Mouse (Mus musculus): ENCODE measurements at regions not wholly inside any gene's neighbourhood (a gene's known extent, or its start where the extent isn't known, plus 50 kb on each side); places are given as distances from the start of the nearest gene placed in this dataset.

GRCm38 (mm10) chr11:71446641-71447040, 216.1 kb upstream of the Nlrp1b start:
- Histone ChIP-seq H3K36me3 (ENCODE audit: control insufficient read depth in 1 of 2, insufficient read depth in 2 of 2, low read length in 2 of 2) (no peaks in the 10 kb centered on the region), H3K4me3 (ENCODE audit: control insufficient read depth in 1 of 2, insufficient read depth in 1 of 2, low read depth in 2 of 2, low read length in 2 of 2) (no peak overlapping the region), H3K79me2 (ENCODE audit: control insufficient read depth, insufficient read depth, low read length, poor library complexity) (no peaks in the 10 kb centered on the region), H3K9ac (ENCODE audit: control insufficient read depth, low read depth, low read length, poor library complexity, severe bottlenecking) (no peak overlapping the region), H3K4me1 (ENCODE audit: control insufficient read depth in 1 of 2, insufficient read depth in 2 of 2, low read length in 2 of 2) (no peaks in the 10 kb centered on the region), H3K9me3 (replicated peaks; ENCODE audit: insufficient read depth, low read length) (no peaks in the 10 kb centered on the region), H3K27me3 (ENCODE audit: control insufficient read depth in 1 of 2, insufficient read depth in 2 of 2, low read length in 2 of 2) (no peaks in the 10 kb centered on the region), H3K27ac (ENCODE audit: control insufficient read depth, low read depth, low read length) (no peak overlapping the region)
- no peak for DNase-seq (ENCODE audit: low read depth, low spot score)
- no peak for TF ChIP-seq USF2 (IDR thresholded peaks at IDR 0.05; ENCODE audit: borderline replicate concordance in 1 of 2, insufficient read depth in 1 of 2, low read depth in 1 of 2, low read length in 2 of 2)
- no peak for TF ChIP-seq POLR2AphosphoS2 (IDR thresholded peaks at IDR 0.05; ENCODE audit: low read length)
- TF ChIP-seq NRF1 (IDR thresholded peaks at IDR 0.05; ENCODE audit: insufficient read depth, low read depth, low read length, poor library complexity, severe bottlenecking): no peak
- no peak for TF ChIP-seq SIN3A (IDR thresholded peaks at IDR 0.05; ENCODE audit: low read length)
- TF ChIP-seq ZNF384 (IDR thresholded peaks at IDR 0.05; ENCODE audit: low read depth, low read length): no peak
- no peak for TF ChIP-seq E2F4 (IDR thresholded peaks at IDR 0.05; ENCODE audit: borderline replicate concordance, low read depth, low read length)
- no peak for TF ChIP-seq NELFE (IDR thresholded peaks at IDR 0.05; ENCODE audit: low read depth, low read length)
- TF ChIP-seq UBTF (IDR thresholded peaks at IDR 0.05; ENCODE audit: borderline replicate concordance, insufficient read depth, low read depth, low read length): no peak
- no peak for TF ChIP-seq POLR2AphosphoS5 (IDR thresholded peaks at IDR 0.05; ENCODE audit: borderline replicate concordance, low read depth, low read length)
- TF ChIP-seq CHD2 (IDR thresholded peaks at IDR 0.05; ENCODE audit: low read length): no peak
- no peak for TF ChIP-seq MXI1 (IDR thresholded peaks at IDR 0.05; ENCODE audit: low read depth, low read length)
- no peak for TF ChIP-seq MAFK (IDR thresholded peaks at IDR 0.05; ENCODE audit: borderline replicate concordance, low read depth, low read length)
- no peak for TF ChIP-seq ZKSCAN1 (IDR thresholded peaks at IDR 0.05; ENCODE audit: low read depth, low read length)
- TF ChIP-seq KAT2A (conservative IDR thresholded peaks at IDR 0.05; ENCODE audit: low read depth, low read length): no peak
- no peak for TF ChIP-seq POLR2A (IDR thresholded peaks at IDR 0.05; ENCODE audit: control insufficient read depth in 1 of 2, insufficient read depth in 1 of 2, low read depth in 1 of 2, low read length in 2 of 2, poor library complexity in 1 of 2)

- Histone ChIP-seq H3K4me3 (ENCODE audit: control insufficient read depth in 1 of 2, insufficient read depth in 1 of 2, low read depth in 2 of 2, low read length in 2 of 2) (no peak overlapping the region), H3K36me3 (ENCODE audit: control insufficient read depth in 1 of 2, insufficient read depth in 2 of 2, low read length in 2 of 2) (no peaks in the 10 kb centered on the region), H3K9me3 (replicated peaks; ENCODE audit: insufficient read depth, low read length) (no peaks in the 10 kb centered on the region), H3K4me1 (ENCODE audit: control insufficient read depth in 1 of 2, insufficient read depth in 2 of 2, low read length in 2 of 2) (no peaks in the 10 kb centered on the region), H3K27me3 (ENCODE audit: control insufficient read depth in 1 of 2, insufficient read depth in 2 of 2, low read length in 2 of 2) (no peaks in the 10 kb centered on the region), H3K27ac (ENCODE audit: control insufficient read depth, low read depth, low read length) (no peak overlapping the region), H3K79me2 (ENCODE audit: control insufficient read depth, insufficient read depth, low read length, poor library complexity) (no peaks in the 10 kb centered on the region), H3K9ac (ENCODE audit: control insufficient read depth, low read depth, low read length, poor library complexity, severe bottlenecking) (no peak overlapping the region)
- TF ChIP-seq BHLHE40 (IDR thresholded peaks at IDR 0.05; ENCODE audit: borderline replicate concordance, low read depth, low read length) (no peak), USF1 (IDR thresholded peaks at IDR 0.05; ENCODE audit: low read depth, low read length) (no peak), TAL1 (IDR thresholded peaks at IDR 0.05; ENCODE audit: low read length) (no peak), MYC (IDR thresholded peaks at IDR 0.05; ENCODE audit: low read depth, low read length) (no peak), MAZ (IDR thresholded peaks at IDR 0.05; ENCODE audit: low read depth, low read length) (no peak), RCOR1 (IDR thresholded peaks at IDR 0.05; ENCODE audit: low read depth, low read length) (no peak), MYB (IDR thresholded peaks at IDR 0.05; ENCODE audit: low read depth, low read length) (no peak), HCFC1 (IDR thresholded peaks at IDR 0.05; ENCODE audit: low read depth, low read length) (no peak), POLR2AphosphoS5 (IDR thresholded peaks at IDR 0.05; ENCODE audit: borderline replicate concordance, low read depth, low read length) (no peak)
- DNase-seq (ENCODE audit: low read depth, low spot score): no peak
Measured at GRCm38 (mm10) chr11:71447841-71448745, 217.6 kb upstream of the Nlrp1b start.
